Mouse (Mus musculus): Measurements from ENCODE around the gene Pdzrn3.

Gene Pdzrn3

DNA sequence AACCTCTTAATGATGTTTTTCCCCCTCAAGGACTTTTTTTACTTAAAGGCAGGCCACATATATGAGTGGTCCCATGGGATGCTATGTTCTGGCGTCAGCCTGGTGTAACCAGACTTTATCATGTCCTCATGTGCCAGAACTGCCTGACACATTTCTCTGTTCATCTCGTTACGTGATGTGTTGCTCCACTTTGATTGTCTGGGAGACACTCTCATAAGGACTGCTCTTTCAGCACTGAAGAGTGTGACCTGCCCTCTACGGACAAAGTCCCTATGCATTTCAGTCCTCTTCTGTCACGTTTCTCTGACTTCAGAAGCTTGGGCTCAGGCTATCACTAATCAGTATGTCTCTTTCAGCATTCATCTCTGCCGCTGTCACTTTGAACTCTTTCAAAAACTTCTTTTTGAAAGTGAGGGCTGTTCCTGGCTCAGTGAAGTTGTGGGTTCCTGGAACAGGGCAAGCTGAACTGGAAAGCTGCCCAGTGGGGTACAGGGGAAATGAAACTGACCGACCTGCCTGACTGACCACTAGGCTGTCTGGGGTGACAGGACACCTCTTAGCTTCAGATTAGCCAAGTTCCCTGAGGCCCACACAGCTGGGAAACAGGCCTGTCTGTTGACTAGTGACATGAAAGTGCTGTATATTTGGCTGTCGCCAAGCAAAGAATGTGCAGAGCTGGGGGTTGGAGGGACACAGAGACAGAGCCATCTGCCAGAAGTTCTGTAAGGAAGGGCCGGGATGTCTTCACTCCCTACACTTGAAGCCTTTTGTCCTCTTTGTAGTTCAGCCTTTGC, 10.7 kb downstream of the Pdzrn3 start:
- DNase-seq: no peak

DNA sequence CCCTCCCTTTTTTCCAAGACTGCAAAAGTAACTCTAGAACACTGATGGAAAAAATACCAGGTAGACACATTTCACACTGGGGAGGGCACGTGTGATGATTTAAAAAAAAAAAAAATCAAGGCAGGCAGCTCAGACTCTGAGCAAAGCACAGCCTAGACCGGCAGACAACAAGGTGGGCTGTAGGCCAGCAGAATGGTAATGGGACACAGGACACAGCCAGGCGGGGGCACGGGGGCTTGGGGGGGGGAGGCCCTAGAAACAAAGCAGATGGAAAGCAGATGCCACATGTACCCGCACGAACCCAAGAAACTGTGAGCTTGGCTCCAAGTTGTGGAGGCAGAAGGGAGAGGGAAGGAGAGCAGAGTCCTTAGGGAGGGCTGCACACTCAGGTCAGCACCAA, 11.9 kb downstream of the Pdzrn3 start:
- no peak for DNase-seq

DNA sequence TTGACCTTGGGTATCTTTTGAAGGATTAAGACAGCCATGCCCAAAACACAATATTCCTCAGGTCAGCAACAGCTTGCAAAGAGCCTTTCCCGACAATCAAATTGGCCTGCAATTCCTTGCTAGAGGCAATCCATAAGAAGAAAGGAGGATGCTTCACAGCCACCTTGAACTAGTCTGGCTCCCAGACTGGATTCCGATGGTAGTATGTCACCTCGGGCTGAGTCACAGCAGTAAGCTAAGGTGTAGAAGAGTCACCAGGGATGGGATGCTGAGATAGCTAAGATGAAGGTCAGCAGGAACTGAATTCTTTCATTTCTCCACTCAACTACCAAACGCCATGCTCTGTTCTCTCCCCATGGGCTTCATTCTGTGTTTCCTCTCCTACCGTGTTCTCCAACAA, 13.8 kb downstream of the Pdzrn3 start:
- no peak for DNase-seq

DNA sequence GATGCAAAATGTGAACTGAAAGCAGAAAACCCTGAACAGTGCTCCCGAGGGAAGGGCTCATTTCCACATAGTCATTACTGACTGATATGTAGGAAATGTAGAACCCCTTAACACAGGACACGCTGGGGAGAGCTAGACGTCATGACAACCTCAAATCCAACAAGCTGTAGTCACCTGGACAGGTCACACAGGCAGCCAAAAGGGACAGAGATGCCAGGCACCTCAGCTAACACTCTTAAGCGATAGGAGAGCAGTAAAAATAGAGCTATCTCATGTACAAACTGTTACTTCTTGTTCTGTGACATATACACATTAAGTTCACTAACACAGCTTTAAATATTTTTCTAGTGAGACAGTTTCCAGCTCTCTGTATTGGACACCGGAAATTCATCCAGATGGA, 15.0 kb downstream of the Pdzrn3 start:
- no peak for DNase-seq

DNA sequence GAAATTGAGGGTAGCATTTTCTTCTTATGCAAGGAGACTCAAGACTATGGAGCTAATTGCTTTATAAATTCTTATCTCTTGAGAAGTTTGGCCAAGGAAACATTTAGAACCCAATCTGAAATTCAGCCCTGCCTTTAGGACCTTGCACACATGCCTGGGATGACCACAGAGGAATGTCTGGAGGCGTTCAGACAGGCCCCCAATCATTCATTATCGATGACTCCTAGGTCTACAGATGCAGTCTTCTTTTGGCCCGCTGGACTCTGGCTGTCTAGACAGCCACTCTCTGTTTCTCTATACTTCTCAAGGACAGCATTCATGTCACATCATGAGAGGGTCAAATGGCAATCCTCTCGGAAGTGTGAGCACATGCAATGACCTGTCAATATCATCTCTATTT, 15.4 kb downstream of the Pdzrn3 start:
- no peak for DNase-seq

DNA sequence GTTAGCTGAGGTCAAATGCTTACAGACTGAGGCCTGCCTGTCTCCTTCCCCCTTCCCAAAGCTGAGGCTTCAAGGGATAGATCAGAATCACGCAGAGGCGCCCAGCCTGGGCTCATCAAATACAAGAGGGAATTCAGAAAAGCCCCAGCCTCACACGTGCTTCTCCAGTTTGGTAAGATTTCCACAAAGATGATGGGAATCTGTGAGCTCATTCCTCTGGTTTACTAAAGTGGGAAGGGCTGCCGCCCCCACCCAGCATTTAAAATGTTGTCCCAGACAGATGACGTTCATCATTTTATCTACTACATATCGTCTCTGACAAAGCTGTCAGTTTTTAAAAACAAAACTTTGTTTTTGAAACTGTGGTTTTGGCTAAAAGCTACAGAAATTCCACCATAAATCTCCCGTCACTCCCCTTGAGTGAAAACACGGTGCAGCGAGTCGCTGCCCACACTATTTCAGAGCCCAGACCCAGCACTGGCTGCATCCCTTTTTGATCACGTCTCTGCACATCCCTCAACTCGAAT, 17.4 kb downstream of the Pdzrn3 start:
- no peak for DNase-seq

DNA sequence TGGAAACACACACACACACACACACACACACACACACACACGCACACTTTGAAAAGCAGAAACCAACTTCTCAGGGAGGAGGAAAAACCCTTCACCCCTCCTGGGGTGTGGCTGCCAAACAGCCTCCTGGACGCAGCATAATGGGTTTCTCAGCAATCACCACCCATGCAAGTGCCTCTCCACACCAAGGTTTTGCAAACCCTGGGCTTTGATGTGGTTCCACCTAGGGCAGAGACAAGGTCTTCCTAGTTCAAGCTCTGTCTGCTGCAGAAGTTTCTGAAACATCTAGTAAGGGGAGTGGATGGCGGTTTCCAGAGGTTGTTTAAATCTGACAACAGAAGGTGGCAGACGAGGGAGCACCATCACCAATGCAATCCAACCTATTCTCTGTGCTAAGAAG, 18.1 kb downstream of the Pdzrn3 start:
- DNase-seq: no peak

DNA sequence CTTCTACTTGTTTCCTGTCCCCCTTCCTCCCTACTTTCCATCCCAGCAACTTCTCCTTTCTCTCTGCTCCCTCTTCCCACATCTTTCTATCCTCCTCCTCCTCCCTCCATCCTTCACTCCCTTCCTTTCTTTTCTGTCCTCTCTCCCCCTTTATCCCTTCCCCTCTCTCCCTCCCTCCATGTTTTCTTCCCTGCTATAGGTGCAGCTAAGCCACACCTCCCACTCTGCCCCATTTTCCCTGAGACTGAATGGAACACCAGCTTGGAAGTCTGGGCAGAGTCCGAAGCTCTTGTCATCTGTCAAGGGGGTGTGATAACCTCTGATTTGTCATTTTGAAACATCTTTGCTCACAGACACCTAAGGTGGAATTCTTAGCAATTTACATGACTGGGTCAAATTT, 22.8 kb downstream of the Pdzrn3 start:
- no peak for DNase-seq

DNA sequence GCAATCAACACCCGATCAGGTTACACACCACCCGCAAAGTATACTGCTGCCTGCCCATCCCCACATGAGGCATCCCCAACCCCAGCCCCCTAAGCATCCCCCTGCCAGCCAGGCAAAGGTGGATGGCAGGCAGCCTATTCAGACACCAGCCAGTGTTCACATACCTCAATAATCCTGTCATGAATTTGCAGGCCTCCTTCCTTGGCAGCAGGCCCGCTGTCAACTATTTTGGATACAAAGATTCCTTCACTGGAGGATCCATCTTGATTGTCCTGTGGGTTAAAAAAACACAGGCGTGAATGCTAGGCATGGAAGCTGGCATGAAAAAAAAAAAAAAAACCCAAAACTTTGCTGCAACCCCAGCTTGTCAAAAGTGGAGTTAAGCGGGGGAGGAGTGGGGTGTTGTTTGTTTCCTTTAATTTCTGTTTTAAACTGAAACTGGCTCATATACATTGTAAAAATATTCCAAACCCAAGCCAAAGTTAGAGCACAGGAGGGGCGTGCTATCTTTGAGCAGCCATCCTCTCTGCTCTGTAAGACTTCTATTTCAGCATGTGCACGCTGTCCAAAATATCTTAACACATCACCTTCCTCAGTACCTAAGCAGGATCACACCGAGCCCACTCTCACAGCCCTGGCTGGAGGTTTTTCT, 23.3 kb downstream of the Pdzrn3 start:
- DNase-seq: no peak

DNA sequence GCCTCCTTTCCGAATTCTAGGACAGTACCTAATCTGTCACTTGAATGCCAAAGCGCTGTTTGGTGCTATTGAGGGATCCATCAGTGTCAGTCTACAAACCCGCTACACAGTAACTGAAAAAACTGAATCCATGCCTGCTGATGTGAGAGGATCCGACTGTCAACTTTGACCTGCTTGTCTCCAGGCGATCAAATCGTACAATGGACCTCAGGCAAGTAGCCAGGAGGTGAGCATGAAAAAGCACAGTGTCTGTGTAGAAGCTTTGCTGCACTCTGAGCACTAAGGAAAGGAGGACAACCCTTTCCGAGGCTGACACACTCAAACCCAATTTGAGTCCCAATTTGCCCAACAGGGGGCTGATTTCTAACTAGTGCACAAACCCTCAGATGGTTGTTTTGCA, 24.0 kb downstream of the Pdzrn3 start:
- no peak for DNase-seq

DNA sequence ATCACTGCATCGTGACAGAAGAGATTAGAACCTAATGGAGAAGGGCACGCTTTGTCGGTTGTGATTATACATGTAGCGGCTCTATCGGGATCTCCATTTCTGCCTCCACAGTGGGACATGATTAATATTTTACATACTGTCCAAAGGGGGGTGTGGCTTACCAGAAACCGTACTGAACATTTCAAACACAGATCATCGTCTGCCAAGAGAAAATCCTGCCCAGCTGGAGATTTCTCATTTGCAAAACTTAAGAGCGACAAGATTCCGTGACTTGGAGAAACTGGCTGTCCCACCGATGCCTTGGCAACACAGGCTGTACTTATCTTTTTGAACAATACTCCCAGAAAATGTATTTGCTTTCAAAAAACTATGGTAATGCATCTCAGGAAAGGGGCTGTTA, 25.1 kb downstream of the Pdzrn3 start:
- DNase-seq: no peak

DNA sequence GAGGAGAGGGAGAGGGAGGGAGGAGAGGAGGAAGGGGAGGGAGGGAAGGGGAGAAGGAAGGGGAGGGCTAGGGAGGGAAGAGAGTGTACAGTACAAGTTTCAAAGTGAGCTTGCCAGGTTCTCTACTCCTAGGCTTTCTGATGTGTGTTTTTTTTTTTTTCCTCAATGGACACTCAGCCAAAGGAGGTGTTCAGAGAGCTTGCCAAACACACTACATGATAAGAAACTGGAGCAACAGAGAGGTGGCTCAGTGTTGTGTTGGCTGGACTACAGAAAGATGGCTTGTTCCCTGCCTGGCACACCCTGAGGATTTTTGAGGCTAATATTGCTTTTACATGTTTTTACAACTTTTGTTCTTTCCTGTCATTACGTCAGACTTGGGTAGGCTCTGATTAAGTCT, 26.6 kb downstream of the Pdzrn3 start:
- no peak for DNase-seq

DNA sequence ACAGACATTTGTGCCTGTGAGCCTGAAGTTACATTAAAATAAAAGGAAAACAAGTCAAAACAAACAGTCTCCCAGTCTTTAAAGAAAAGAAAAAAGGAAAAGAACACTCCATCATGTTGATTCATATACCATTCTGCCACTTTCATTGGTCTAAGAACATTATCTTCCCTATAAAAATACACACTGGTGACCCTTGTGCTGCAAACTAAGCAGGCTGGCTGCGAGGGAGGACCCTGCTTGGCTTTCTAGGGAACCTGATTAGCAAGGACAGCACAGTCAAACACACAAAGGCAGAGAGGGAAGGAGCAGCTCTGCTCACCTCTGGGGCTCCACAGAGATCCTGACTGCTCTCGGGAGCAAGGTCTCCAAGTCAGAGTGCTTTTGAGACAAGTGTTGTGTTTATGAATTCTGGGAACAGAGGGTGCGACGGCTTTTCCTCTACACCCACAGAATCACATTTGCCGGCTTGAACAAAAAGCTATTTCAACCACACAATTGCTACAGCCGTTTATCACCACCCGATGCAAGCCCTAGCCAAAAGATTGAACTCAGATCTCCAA, 27.2 kb downstream of the Pdzrn3 start:
- no peak for DNase-seq

DNA sequence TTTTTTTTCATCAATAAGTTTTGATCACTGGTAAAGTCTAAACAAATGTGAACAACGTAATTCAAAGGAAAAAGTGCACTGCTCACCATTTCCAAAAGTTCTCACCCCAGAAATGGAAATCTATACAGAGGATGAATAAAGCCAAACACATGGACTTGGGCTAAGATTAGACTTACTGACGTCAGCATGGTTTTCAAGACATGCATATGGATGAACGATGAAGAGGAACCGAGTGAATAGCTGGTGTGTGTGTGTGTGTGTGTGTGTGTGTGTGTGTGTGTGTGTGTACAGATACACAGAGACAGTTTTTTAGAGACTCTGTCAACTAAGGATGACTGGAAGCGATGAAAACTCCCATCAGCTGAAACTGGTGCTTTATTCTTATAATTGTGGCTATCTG, 29.2 kb downstream of the Pdzrn3 start:
- DNase-seq: no peak

DNA sequence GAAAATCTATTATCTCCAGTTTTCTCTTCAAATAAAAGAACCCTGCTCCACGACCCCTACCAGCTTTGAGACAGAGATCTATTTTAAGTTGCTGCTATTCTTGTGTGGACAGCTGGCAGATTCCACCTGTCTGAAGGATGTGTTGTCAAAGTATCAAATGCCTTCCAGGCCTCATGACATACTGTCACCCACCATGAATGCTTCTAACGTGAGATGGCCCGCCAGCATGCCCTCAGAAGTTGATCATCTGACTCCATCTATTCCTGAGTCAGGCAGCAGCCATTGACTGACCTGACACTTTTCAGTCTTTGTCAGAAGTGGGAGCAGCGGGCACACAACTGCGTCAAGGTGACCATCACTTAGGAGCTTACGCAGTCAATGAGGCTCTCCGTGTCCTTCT, 37.6 kb downstream of the Pdzrn3 start:
- no peak for DNase-seq

DNA sequence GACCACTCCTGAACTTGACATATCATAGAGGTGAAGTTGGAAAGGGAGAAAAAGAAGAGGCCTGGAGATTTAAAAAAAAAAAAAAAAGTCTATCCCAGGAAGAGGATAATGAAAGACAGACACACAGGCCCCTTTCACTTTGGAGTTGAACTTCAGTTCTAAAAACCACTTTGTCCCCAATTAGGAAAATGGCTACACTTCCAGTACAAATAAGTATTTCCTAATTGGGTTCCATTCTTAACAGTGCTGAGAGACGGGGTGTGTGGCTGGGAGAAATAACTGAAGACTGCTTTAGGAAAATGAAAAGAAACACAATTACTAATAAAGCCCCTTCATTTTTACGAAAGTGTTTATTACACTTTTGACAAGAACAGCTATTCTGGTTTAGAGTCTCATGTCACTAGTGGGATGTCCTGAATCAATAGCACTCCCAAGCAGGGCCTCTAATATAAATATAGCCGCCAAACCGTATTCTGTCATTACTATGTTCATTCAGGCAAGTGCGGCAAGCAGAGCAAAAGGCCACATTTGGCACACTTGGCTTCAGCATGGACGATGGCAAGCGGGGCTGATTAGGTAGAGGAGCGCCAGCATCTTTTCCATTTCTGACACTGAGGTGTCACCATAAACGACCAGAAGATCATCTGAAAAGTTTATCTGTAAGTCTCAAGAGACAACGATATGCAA, 39.7 kb downstream of the Pdzrn3 start:
- no peak for DNase-seq

DNA sequence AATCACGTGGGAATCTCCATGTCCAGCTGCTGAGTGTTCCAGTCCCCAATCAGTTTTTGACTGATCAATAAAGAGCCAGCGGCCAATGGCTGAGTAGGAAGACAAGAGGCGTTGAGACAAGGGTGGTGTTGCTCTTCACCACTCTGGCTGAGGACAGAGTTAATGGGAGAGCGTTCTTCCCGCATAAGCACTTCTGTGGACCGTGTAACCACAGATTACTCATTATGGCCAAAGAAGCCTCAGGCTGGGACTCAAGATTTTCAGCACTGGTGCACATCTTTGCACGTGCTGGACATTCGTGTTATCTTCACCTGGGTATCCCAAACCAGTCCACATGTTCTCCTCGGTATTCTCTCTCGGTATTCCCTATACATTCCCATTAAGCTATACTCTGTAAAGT, 41.0 kb downstream of the Pdzrn3 start:
- DNase-seq: no peak

DNA sequence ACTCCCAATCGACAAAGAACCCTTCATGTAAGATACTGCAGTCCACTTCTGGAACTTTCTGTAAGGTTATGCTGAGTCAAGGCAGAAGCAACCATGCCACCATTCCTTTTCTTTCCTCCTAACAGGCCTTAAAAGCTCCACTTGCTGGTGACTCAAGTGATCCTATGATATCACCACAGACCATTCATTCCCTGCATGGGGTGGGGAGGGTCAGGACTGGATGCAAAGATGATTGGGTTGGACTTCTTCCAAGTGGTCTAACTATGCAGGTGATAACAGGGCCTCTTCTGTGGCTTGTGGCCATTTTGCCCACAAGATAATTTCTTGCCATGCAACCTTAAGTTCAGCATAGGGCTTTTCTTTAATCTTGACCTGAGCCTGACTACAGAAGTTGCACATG, 42.0 kb downstream of the Pdzrn3 start:
- DNase-seq: no peak

DNA sequence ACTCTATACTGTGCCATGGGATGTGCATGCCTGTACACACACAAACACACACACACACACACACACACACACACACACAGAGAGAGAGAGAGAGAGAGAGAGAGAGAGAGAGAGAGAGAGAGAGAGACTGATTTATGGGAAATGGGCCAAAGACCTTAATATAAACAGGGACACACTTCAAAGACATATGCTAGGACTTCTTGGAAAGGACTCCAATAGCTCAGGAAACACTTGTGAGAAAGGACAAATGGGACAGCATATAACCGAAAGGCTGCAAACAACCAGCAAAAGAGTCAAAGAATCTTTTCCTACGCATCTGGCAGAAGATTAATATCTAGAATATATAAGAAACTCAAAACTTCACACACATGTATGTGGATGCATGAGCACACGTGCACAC, 43.2 kb downstream of the Pdzrn3 start:
- DNase-seq: no peak

DNA sequence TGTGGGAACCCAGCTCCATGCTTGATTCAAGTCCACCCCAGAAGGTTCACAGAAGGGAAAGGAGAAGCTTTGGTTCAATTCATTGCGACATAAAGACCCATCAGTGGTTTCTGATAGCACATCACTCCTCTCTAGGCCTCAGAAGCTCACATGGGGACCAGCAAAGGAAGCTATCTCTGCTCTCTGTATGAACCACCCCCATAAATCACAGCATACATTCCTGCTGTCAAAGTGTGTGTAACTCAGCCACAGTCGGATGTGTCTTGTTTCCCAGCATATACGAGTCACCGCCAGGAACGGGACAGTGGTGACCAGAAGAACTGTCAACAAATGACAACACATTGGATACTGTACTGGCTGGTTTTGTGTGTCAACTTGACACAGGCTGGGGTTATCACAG, 47.3 kb downstream of the Pdzrn3 start:
- no peak for DNase-seq

DNA sequence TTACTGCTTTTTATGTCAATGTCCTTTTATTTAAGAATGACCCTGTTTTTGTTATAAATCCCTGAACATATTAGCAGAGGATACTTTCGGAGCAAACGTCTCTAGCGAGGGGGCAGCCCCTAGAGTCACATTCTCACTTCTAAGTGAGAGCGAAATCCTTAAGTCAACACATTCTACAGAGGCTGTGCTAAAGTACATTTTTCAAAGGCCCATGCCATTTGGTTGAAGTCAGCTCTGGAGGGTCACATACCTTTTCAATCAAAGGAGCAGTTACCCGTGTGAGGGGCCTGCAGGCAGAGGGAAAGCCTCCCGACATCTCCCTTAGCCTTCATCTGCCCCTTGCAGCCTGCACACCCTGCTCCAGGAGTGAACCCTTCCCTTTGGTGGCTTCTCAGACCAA, 48.2 kb downstream of the Pdzrn3 start:
- DNase-seq: no peak

DNA sequence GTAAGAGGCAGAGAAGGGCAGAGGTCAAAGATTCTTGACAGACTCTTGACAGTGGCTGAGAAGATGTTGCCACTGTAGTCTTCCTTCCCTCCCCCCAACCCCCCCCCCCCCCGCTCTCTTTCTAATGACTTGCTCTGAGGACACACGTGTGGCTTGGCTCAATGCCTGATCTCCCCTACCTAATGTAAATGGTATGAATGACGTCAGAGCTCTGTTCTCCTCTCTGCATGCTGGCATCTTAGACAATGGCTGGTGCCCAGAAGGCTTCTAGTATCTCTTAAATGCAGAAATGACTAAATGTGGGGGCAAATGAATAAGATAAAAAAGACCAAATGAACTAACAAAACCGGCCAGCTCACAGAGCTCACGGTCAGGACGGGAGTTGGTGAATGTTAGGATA, 49.2 kb downstream of the Pdzrn3 start:
- DNase-seq: no peak

DNA sequence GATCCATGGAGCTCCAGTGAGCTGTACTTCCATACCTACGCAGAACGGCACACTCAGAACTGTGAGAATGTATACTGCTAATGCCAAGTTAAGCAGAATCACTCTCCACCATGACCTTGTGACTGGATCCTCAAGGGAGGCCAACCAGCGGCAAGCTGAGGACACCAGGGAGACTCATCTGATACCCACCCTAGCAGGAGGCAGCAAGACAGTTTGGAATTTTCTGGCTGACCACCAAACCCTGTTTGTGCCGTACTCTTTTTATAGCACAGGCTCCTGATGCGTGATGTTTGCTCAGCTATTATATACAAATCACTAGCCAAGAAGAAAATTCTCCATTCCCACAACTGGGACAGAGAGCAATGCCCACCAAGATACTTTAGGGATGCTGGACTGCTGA, 50.0 kb downstream of the Pdzrn3 start:
- DNase-seq: no peak

DNA sequence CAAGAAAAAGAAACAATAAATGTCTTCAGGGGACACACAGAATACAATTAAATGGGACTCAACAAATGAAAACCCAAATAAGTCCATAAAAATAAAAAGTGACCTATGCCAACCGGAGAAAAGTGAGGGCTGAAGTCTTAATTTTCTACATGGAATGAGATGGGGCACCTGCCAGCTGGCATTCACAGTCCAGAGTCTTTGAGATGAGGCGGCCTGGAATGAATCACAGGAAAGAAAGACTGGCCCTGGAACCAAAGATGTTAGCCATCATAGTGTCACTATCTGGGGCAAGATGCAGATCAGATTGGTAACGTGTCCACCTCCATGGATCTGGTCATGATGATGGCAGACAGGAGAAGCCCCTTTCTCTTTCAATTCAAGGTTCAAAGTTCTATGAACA, 50.5 kb downstream of the Pdzrn3 start:
- no peak for DNase-seq
